Mouse (Mus musculus) bone marrow macrophage, adult 2 months (primary cell): Measurements from ENCODE around the gene Btnl2. TPM values are rescaled to one million over a fixed set of nuclear protein-coding genes. Genes with fewer than 3 reads are reported as not detected.

Source experiments
- H3K27ac ChIP-seq: 2 replicates; pipeline ENCODE4 v1.5.1; 2012; ENCODE audit warnings: low read depth, low read length; ENCODE audit not compliant: insufficient read depth
- H3K4me1 ChIP-seq: 2 replicates; pipeline ENCODE4 v1.6.1; 2012; ENCODE audit warnings: low read length; ENCODE audit not compliant: control insufficient read depth, insufficient read depth
- H3K4me3 ChIP-seq: 2 replicates; pipeline ENCODE4 v1.5.1; 2012; ENCODE audit warnings: mild to moderate bottlenecking, low read length, moderate library complexity; ENCODE audit not compliant: insufficient read depth
- CTCF ChIP-seq: IDR thresholded peaks from 2 replicates; pipeline ENCODE4 v1.5.1; 2012; ENCODE audit warnings: low read depth, mild to moderate bottlenecking, low read length, moderate library complexity
- POLR2A ChIP-seq: IDR thresholded peaks from 2 replicates; pipeline ENCODE4 v1.6.1; 2012; ENCODE audit warnings: mild to moderate bottlenecking, low read depth, low read length, borderline replicate concordance
- polyA plus RNA-seq: library from polyadenylated mRNA; stranded (reverse); fragments of >200 nt; gene quantifications from 2 replicates; pipeline ENCODE4 v1.2.4, GENCODE M21; 2012; ENCODE audit not compliant: missing spikeins, insufficient read depth, insufficient read length

The Btnl2 gene
- polyA plus RNA-seq, 1 experiment, result 0.71 TPM

DNA sequence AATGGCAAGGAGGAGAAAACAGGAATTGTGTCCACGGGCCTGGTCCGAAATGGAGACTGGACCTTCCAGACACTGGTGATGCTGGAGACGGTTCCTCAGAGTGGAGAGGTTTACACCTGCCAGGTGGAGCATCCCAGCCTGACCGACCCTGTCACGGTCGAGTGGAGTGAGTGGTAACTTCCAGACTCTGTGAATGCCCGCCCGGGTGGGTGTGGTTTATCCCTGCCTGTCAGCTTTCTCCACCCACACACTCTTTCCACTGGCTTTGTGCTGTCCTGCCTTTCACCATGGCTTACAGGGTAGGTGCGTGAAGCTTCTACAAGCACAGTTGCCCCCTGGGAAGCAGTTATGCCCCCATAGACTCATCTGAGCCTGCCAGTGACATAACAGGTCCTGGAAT is 40.3 kb upstream of the Btnl2 start:
- peaks cover 28% of the 10 kb centered on the region for H3K4me1 ChIP-seq
- no peak overlapping the region for H3K4me3 ChIP-seq
- no peak for TF ChIP-seq CTCF
- TF ChIP-seq POLR2A, result no peak
- no peak overlapping the region for H3K27ac ChIP-seq

DNA sequence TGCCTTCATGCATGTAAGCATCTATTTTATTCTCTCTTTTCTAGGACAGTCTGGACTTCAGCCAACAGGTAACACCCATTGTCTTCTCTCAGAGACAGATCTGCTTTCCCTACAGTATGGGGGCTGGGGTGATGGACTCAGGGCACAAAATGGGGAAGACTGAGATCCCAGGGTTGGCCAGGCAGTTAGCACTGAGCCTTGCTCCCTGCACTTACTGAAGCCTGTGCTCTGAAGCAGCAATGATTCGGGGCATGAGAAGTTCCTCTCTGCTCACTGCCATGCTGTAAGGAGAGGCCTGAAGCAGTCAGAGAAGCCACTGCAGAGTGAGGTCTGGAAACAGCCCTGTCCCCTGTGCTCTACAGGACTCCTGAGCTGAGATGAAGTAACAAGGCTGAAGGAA is 39.1 kb upstream of the Btnl2 start:
- Histone ChIP-seq H3K4me3 (no peak overlapping the region), H3K27ac (no peak overlapping the region), H3K4me1 (peaks cover 27% of the 10 kb centered on the region)
- no peak for TF ChIP-seq CTCF
- TF ChIP-seq POLR2A, result no peak

DNA sequence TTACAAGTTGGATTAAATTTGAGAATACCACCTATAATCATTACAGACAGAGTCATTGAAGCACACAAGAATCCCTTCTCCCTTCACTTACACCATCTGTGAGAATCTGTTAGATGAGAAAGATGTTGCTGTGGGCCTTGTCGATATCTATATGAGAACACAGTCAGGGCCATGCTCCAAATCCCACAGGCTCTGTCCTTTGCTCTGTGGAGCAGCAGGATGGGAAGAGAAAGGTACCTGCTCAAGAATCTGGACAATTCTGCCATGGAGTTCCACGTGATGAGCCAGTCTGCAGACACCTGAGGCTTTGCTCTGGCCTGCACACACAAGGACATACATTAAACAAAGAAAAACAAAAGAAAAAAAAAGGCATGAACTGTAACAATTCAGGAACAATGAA is 37.9 kb upstream of the Btnl2 start:
- no peak overlapping the region for H3K27ac ChIP-seq
- no peak overlapping the region for H3K4me3 ChIP-seq
- H3K4me1 ChIP-seq, result peaks cover 26% of the 10 kb centered on the region
- TF ChIP-seq CTCF (no peak), POLR2A (no peak)

DNA sequence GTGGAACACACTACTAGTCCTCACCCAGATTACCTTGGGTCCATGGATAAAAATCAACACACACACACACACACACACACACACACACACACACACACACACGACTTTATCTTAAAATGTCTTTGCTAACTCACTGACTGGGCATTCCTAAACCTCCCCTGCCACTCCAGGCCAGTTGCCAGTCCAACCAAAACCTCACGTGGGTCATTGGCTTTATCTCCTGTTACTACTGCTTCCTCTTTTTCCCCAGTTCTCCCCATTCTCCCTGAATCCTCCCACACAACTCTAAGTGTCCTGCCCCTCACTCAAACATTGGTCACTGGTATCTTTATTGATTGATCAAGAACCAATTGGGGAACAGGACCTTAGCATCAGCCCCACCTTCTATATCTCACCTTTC is 37.3 kb upstream of the Btnl2 start:
- Histone ChIP-seq H3K4me3 (no peak overlapping the region), H3K4me1 (peaks cover 21% of the 10 kb centered on the region), H3K27ac (no peak overlapping the region)
- no peak for TF ChIP-seq CTCF
- no peak for TF ChIP-seq POLR2A

DNA sequence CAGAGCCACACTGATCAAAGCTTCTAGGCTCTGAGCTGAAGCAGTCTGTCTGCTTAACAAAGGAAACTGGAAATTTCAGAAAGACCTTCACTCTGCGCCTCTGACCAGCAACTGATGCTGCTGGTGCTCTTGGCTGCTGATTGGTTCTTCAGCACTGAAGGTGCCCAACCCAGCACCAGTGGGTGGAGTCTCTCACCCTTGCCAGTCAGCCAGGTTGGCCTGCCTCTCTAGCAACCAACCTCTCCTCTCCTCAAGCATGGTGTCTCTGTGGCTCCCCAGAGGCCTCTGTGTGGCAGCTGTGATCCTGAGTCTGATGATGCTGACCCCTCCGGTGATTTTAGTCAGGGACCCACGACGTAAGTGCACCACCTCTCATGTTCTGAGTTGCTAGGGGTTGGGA is 29.2 kb upstream of the Btnl2 start, which contains the start of gene H2-Eb2:
Gene H2-Eb2 (plus strand): TSS at position 230 of the 400 bp plus-strand sequence.
- H3K27ac ChIP-seq, result no peak within 1 kb of the TSS
- TF ChIP-seq CTCF (no peak), POLR2A (no peak)
- H3K4me3 ChIP-seq, result no peak within 1 kb of the TSS
- H3K4me1 ChIP-seq, result peaks cover 3% of the 10 kb centered on the region

DNA sequence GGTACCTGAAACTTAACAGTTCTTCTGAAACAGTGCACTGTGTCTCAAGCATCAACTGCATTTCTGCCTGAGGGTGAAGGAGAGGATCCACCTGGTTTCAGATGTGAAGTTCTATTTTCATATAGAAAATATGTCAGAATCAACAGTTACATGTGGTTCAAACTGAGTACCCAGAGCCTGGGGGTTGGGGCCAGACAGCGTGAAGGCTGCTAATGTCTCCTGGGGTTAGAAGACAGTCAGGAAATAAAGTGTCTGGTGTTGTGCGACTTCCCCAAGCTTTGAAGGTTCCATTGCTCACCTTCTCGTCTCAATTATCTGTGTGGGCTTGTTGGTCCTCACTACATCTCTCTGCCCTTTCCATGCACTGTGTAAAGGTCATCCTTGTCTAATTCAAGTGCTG is 28.2 kb upstream of the Btnl2 start:
- no peak overlapping the region for H3K4me3 ChIP-seq
- no peak overlapping the region for H3K27ac ChIP-seq
- TF ChIP-seq POLR2A (no peak), CTCF (no peak)
- peaks cover 3% of the 10 kb centered on the region for H3K4me1 ChIP-seq

DNA sequence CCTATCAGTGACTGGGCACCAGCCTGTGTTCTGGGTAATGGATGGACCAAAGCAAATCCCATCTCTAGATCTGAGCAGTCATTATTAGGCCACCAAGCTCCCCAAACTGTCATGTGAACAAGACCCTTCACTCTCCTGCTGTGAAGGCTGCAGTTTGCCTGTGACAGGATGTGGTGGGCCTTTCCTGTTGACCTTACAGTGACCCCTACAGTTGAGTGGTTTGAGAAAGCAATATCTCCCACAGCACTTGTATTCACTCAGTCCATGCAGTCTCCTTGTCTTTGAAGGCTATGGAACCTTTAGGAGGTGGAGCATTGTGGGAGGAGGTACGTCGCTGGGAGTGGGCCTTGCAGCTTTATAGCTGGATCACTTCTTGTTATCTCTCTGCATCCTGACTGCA is 24.8 kb upstream of the Btnl2 start:
- Histone ChIP-seq H3K4me1 (no peaks in the 10 kb centered on the region; the same call in 1 of the 2 replicates), H3K4me3 (no peak overlapping the region), H3K27ac (no peak overlapping the region)
- TF ChIP-seq POLR2A (no peak), CTCF (no peak)

DNA sequence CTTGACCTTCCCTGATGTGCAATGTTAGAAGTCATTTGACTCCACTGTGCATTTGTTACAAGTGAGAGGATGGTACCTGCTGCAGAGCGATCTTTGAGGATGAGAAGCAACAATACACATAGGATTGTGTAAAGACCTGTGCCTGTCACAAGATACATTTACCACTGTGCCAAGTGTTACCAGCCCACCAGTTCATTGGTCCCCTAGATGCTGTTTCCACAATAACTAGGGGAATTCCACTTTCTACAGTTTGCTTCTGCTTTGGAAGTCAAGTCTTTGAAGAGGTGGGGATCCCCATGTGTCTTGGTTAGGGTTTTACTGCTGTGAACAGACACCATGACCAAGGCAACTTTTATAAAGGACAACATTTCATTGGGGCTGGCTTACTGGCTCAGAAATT is 23.4 kb upstream of the Btnl2 start:
- H3K4me1 ChIP-seq, result peaks cover 13% of the 10 kb centered on the region
- no peak for TF ChIP-seq CTCF
- no peak for TF ChIP-seq POLR2A
- H3K27ac ChIP-seq, result no peak overlapping the region
- H3K4me3 ChIP-seq, result no peak overlapping the region

DNA sequence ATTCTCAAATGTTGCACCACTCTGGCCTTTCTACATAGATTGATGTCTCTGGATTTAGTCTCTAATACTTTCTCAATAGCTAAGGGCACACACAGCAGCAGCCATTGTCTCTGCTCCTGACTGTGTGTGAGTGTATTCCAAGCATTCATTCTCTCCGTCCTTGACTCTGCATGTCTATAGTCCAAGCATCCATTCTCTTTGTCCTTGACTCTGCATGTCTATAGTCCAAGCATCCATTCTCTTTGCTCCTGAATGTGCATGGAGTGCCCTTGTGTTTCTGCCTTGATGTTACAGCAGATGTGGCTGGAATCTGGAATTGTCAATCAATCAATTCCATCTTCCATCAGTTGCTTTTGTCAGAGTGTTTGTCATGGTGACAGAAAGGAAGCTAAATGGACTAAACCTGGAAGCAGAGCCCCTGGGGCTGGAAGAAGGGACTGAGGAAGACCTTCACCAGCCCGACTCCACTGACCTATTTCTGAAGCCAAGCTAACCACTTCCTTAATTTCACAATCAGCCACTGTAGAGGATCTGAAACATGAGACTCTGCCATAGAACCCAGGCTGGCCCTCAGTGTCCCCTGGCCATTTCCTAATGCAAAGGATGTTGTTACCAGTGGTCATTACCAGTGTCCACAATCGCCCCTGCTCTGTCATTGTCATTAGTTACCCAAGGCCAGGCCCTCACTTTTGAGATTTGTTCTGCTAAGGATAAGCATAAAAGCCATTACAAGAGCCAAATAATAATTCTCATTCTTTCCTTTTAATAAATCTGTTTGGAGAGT is 13.8 kb upstream of the Btnl2 start:
- peaks cover 28% of the 10 kb centered on the region for H3K4me1 ChIP-seq
- TF ChIP-seq POLR2A (no peak), CTCF (no peak)
- no peak overlapping the region for H3K4me3 ChIP-seq
- H3K27ac ChIP-seq, result no peak overlapping the region

DNA sequence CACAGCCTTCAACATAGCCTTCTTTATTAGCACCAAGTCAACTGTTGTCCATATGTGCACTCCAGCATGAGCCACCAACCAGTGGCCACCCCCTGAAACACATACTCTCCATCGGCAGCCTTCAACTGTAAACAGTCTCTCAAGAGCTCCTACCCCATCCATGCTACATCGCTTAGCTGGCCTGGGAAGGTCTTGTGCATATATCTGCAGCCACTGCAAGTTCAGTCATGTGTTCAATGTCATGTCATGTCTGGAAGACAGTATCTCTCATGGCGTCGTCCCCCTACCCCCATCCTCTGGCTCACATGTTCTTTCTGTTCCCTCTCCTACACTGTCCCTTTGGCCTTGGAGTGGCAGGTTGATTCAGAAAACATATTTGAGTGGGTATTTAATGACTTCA is 9.7 kb upstream of the Btnl2 start:
- Histone ChIP-seq H3K4me1 (peaks cover 39% of the 10 kb centered on the region), H3K4me3 (no peak overlapping the region)
- TF ChIP-seq POLR2A (no peak), CTCF (no peak)

DNA sequence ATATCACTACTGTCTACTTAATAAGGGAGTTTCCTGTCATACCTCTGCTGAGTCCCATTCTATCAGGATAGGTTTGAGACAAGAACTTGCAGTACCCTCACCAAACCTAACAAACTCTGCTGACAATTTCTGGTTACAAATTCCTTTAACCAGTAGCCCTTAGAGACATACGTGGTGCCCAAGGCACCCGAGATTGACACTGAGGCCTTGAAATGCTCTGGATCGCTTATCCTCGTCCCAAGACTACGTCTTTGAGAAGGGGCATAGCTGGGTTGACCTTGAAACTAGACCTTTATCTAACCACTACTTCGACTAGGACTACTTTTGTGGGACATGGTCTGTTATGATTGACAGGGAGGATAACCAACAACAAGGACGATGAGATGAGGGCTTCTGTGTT is 9.1 kb upstream of the Btnl2 start:
- Histone ChIP-seq H3K4me1 (peaks cover 39% of the 10 kb centered on the region), H3K27ac (no peak overlapping the region), H3K4me3 (no peak overlapping the region)
- TF ChIP-seq POLR2A (no peak), CTCF (no peak)

More for the DNA sequence above, 9.7 kb upstream of the Btnl2 start:
- no peak overlapping the region for H3K27ac ChIP-seq

DNA sequence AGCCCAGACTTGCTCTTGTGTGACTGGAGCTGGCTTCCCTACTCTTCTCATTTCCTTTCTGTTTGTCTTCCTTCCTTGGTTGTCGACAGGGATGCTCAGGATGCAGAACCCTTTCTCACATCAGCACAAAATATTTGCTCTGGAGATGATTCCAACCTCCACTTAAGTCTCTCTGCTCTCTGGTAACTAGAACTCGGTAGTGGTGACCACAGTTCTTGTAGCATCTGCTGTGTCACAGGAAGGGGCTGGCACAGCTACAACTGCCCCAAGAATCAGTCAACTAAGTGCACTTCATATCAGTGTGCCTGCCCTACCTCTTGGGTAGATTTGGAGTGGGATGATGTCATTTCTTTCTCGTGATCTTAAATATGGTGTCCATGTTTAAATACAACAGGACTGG is 8.6 kb upstream of the Btnl2 start:
- Histone ChIP-seq H3K4me3 (no peak overlapping the region), H3K4me1 (peaks cover 35% of the 10 kb centered on the region), H3K27ac (no peak overlapping the region)
- TF ChIP-seq POLR2A (no peak), CTCF (no peak)
